Mouse (Mus musculus) cerebellum, postnatal 14 days (tissue): ENCODE results near the gene Slc38a11.

Experiments used
- DNase-seq, 2 experiments: peaks; one replicate each; pipeline ENCODE4 v3.0.0; 2021; ENCODE audit warnings: mixed read lengths in 2 of 2

The Slc38a11 gene

DNA sequence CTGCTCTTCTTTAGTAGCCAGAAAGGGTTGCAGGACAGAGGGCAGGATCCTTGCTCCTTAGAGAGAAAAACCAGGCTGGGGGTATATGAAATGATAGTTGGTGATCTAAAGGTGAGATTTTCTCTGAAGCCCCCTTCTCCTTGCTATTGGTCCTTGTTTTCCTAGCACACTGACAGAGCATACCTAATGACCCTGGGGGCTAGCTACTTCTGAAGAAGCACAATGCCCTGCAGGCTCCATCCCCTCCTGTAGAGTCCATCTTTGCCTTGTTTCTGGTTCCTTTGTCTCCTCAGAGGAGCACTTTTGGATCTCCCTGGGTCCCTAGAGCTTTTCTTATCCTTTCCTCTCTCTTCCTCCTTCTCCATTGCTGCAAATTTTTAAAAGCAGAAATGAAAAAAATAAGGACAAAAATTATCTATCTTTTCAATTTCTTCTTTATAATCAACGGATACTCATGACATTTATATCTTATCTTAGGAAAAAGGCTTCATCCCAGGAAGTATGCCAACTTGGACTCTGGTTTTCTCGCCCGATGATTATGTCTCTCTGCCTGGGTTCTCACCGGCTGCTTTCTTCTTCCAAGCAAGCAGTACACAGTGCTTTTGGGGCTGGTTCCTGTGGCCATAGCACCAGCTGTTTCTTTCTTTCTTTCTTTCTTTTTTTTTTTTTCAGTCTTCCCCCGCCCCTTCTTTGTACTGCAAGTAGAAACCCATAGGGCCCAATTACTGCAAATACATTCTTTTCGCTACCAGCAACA lies 41.7 kb downstream of the Slc38a11 start:
- no peak for DNase-seq

DNA sequence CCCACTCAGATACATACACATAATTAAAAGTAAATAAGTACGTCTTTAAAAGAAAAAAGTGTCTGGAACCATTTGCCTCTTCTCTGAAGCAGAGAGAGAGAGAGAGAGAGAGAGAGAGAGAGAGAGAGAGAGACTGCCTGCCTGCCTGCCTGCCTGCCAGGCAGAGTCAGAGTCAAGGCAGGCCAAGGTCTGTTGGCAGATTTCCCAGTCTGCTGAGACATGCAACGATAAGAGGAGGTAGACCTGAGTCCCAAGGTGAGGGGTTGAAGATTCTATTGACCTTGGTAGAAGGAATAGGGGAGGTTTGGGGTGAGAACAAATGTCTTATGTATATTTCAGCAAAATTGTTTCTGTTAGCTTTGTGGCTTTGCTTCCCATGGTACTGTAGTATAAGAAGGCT lies 42.9 kb downstream of the Slc38a11 start:
- peak; percentile 56 to 58 for DNase-seq

DNA sequence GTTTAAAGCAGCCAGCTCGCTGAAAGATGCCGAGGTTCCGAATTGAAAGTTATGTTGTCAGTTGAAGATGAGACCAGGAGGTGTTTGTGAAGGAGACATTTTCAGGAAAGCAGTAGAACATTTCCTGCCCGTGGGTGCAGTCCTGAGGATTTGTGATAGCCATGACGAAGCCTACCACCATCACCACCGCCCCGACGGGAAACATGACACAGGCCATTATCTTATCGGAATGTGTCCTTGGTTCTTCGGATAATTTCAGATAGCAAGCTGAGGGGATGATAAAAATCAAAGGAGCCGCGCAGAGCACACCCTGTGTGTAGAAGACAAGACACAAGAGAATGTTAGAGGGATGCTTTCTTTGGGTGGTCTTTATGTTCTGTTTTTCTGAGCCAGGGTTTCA lies 47.1 kb downstream of the Slc38a11 start:
- DNase-seq, result no peak

DNA sequence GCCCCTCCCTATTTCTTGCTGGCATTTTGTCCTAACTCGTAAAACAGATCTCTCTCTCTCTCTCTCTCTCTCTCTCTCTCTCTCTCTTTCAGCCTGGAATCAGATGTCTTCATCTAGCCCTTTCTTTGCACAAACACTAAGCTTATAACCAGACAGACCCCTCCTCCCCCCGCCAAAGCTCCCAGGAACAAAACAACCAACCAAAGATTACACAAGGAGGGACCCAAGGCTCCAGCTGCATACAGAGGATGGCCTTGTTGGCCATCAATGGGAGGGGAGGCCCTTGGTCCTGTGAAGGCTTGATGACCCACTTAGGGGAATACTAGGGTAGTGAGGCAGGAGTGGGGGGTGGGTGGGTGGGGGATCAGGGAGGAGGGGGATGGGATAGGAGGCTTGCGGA lies 52.6 kb downstream of the Slc38a11 start:
- no peak for DNase-seq

DNA sequence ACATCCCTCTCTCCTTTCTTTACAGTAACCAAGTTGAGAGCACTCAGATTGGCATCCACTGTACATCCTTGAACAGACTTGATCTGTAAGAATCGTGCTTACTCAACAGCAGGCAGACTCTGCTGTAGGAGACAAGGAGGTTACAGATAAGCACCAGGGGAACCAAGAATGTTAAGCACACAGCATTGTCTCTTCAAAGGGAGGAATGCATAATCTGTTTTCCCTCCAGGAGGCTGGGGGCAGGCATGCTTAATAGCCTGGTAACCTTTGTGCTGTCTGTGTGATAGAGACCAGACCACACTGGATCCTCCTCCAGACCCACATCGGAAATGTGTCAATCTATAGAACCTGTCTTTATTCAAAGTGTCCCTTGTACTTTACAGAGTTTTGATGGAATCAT lies 67.3 kb downstream of the Slc38a11 start:
- DNase-seq, result no peak

DNA sequence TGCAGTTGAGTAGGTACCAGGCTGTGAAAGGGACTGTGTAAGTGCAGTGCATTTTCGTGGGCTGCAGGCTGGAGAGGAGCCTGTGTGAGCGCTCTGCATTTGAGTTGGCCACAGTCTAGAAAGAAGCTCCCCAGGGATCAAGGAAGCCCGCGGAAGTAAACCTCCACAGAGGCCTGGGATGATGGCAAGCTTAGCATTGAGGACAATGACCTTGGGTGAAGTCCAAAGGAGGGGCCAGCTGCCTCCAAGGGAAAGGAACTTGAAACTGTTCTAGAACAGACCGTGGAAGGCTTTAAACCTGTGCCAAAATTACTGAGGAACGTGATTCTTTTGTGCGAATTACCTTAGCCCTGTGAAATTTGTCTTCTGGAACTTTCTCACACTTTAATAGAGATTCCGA lies 69.7 kb downstream of the Slc38a11 start:
- DNase-seq, result peak; percentile 2 to 4

DNA sequence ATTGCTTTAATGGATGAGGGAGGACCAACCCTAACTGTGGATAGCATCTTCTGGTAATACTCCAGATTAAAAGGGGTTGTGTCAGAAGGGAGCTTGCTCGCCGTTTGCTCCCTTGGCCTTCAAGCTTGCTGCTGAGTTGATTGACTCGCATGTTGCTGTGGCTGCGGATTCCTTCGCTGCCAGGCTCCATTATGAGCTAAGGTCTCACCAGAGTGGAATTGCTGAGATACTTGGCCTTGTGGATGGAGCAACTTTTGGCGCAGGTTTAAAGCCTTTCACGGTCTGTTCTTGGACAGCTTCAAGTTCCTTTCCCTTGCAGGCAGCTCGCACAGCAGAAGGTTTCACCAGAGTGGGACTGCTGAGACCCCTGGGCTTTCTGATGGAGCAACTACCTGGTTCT lies 70.4 kb downstream of the Slc38a11 start:
- no peak for DNase-seq

DNA sequence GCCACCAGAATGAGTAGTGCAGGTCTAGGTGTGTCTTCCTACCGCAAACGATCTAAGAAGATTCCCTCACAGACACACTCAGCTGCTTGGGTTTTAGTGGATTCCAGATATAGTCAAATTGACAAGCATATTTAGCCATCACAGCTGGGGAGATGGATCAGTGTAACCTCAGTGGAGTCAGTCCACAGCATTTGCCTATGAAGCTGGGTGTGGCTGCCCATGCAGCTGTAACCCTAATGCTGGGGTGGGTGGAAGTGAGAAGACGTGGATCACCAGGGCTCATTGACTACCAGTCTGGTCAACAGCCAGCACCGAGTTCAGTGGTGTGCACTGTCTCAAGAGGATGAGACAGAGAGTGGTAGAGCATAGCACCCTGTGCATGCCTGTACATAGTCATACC lies 74.1 kb downstream of the Slc38a11 start:
- DNase-seq, result no peak

DNA sequence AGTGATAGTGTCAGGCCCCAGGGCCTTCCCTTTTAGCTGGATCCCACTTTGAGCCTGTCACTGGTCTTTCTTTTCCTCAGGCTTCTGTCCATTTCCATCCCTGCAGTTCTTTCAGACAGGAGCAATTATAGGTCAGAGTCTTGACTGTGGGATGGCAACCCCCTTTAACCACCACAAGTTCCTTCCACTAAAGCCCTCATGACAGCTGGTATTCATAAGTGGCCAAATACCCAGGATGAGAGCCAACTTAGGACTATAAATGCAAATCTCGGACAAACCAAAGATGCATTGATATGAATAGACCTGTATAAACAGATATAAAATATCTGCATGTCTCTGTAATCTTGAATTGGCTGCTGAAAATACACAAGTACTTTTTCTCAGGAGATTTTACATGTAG lies 75.1 kb downstream of the Slc38a11 start:
- DNase-seq, result no peak

DNA sequence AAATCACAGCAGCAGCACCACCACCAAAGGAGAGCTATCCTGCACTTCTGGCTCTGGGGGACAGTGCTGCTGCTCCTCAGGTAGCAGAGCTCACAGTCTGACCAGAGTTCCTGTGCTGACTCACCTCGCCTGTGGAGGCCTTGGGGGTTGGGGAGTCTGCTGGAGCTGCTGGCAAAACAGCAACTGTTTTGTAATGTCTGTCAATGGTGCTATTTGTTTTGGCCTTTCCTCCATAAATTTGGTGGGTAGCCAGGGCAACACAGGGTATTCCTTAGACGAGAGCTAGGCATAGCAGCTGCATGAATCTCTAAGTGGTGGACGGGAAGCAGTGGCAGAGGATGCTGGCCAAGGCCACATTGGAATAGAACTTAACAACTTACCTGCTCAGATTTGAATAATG lies 78.5 kb downstream of the Slc38a11 start:
- DNase-seq, result peak in 1 of 2 experiments; percentile 3

DNA sequence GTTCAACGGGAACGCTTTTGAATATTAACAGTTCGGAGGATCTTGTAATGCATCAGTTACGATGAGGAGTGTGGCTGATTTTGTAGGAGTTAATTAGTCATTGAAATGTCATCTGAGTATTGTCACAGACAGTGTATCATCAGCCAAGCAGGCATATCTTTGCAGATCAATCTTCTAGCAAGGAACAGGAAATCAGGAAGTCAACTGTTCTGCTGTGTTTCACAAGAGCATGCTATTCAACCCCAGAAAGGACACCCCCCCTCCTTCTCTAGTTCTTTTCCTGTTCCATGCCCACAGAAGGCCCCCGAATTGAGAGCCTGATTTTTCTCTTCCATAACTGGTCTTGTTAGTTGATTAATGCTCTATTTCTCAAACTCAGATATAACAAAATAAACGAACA lies 80.9 kb downstream of the Slc38a11 start:
- no peak for DNase-seq

DNA sequence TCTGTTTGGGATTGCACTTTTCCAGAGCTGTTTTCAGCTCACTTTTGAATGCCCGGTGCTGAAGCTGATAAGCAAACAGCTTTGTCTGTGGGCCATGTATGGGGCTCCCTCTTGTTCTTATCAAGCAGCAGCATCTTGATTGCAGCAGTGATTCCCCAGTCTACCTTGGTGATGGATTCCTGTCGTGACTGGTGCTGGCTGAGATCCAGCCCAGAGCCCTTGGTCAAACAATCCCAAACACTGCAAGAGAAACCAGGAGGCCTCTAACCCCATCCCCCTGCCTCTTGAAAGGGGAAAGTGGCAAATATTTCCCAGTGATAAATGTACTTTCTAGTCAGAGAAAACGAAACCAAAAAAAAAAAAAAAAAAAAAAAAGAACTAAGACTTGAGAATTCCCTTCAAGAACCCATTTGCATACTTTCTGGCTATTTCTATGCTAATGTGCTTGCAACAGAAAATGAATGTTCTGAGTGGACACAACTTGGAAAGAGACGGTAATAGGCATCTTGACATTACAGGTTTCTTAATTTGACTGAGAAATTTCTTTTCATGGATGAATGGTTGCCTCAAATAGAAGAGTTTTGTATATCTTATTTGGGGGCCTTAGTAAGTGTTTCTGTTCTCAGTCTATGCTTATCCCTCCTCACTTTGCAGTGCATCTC lies 84.7 kb downstream of the Slc38a11 start:
- DNase-seq, result no peak

DNA sequence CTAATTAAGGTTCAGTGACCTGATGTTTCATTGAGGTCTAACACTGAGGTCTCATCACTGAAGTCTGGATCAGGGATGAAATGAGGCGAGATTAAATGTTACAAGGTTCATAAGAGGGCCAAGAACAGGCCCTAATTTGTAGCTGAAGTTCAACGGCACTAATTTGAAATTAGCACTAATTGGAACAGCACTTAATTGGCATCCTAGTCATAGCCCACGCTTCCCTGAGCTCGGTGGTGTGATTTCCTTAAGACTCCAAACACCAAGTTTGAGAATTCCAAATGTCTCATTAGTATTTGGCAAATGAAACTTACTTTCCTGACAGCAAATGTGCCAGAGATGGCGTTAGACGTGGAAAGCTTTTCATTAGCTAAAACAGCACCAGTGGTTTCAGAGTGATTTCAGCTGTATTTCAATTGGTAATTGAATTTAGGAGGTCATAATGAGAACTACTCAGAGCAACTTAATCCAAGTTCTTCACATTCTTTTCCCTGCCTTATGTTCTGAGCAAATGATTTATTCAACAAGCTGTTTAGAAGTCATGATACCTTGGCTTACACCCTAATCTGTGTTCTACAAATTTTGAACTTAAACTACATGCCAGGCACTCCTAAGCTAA lies 88.3 kb downstream of the Slc38a11 start:
- DNase-seq, result no peak

DNA sequence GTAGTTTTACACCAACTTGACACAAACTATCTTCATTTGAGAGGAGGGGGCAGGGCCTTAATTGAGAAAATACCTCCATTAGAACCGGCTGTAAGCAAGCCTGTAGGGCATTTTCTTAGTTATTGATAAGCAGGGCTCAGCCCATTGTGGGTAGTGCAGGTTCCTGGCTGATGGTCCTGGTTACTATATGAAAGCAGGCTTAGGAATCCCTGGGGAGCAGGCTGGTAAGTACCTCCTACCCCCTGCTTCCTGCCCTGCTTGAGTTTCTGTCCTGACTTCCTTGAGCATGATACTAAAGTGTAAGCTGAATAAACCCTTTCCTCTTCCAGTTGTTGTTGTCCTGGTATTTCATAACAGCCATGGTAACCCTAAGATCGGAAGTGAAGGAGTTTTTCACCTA lies 89.9 kb downstream of the Slc38a11 start:
- no peak for DNase-seq

DNA sequence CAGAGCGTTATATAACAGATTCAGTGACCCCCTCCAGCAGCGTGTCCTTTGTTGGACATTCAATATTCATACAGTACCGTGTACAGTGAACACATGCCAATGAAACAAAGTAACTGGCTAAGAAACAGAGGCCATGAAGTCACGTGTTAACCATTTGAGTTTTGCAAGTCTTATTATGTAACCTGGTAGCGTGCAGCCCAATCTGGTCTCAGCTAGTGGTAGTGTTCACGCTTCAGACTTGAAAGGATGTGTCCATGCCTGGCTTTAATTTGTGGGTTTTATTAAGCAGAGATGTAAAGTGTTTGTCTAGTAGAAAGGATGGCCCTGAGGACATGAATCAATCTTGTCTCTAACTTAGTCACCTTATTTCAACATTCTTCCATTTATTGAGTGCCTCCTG lies 95.1 kb downstream of the Slc38a11 start:
- DNase-seq, result no peak

DNA sequence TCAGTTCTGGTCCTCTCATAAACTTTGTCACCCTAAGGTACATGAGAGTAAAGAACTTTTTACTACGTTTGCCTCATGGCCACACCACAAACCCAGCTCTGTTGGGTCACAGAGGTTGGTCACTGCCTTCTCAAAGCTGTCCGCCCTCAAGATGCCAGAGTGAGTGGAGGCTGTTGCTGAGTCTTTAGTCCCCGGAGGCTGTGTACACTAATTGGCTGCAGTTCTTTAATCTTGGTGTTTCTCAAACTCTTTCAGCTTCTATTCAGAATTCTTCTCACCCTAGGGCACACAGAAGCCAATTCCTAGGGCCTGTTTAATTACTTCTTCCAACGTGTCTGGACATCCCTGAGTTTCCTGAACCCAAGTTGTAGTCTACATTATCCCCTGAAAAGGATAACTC lies 96.0 kb downstream of the Slc38a11 start:
- DNase-seq, result no peak

DNA sequence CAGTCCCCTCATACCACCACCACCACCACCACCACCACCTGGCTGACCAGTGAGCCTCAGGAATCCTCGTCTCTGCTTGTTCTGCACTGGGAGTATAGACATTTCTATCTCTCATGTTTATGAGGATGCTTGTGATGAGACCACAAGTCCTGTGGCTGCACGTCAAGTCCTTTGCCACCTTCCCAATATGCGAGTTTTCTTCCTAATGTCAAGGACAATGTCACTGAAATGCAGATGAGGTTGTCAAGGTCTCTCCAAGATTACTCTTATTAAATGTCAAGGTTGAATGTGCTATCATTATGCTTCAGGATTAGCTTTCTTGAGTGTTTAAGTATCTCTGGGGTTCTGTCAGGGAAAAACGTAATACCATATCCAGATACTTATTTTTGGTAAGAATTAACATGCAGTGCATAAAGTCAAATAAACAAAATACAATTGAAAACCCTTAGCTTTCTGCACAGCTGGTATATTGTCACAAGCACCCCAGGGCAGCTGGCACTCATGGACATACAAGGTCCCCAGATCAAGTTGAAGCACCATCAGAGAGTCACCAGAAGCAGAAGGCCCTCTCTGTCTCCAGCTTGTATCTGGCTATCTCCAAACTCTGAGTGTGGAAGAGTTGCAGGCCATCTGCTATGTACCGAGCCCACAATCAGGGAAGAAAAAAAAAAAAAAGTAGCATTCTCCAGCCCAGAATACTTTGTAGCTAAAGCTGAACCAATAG lies 97.1 kb downstream of the Slc38a11 start:
- no peak for DNase-seq
